Mouse (Mus musculus) telencephalon, adult 2 months (tissue): ENCODE measurements at regions not wholly inside any gene's neighbourhood (a gene's known extent, or its start where the extent isn't known, plus 50 kb on each side); places are given as distances from the start of the nearest gene placed in this dataset.

Source experiments
- DNase-seq: peaks from one replicate; pipeline ENCODE4 v3.0.0-alpha.2; 2011; ENCODE audit warnings: low read depth, low spot score

- no peak for DNase-seq
Measured at GRCm38 (mm10) chr13:102576871-102577662, 116.3 kb upstream of the Cd180 start.

- no peak for DNase-seq
Measured at GRCm38 (mm10) chr13:102578811-102579210, 114.5 kb upstream of the Cd180 start.

GRCm38 (mm10) chr13:102579638-102580037 lies 113.7 kb upstream of the Cd180 start:
- DNase-seq, result no peak

- DNase-seq, result no peak
Measured at GRCm38 (mm10) chr13:102583984-102584645, 109.2 kb upstream of the Cd180 start.

- DNase-seq, result no peak
Measured at GRCm38 (mm10) chr13:102586215-102586614, 107.1 kb upstream of the Cd180 start.

DNA sequence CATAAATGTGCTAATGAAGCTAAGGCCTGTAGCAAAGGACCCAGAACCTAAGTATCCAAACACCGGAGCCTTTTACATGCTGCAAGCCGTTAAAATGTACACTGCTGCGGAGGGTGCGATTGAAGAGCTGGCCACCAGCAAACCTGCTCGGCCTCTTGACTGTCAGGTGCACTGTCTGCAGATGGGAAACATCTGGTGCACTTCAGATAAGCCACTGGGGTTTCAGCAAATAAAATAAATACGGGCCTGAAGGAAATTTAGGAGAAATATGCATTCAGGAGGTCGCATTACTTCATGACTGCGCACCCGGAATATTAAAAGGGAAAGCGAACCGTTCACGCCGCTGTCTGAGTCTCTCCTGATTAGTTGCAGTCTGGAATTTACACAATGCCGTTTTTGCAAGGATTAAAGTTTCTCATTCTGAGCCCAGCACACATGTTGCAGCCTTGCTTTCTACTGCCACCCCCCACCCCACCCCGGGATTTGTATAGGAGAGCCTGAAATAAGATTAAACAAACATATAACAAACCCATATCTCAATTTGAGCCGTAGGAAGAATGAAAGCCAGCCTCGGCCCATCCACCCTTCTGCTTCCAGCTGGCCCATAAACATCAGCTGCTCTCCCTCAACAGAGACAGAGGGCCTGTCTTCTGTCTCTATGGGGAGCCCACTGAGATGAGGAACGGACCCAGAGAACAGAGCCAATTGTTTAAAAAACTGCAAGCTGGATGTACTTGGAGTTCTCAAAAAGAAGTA lies 103.5 kb upstream of the Cd180 start:
- DNase-seq, result peak; percentile 48

GRCm38 (mm10) chr13:102591803-102592537 lies 101.4 kb upstream of the Cd180 start:
- DNase-seq, result no peak

- DNase-seq, result no peak
Measured at GRCm38 (mm10) chr13:102593405-102594200, 99.8 kb upstream of the Cd180 start.

DNA sequence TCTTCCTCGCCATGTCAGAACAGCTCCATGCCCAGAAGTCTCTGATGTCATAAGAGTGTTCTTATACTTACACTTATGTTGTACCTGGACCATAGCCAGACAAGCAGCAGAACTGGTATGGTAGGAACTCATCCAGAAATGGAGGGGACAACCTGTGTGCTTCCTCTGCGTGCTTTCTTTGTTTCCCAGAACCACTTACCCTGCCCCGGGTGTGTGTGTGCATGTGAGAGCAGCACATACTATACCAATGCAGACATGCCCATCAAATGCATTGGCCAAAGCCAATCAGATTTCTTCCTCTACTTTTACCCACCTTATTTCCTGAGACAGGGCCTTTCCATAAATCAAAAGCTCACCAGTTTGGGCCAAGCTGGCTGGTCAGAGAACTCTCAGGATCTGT lies 99.2 kb upstream of the Cd180 start:
- DNase-seq, result no peak

- peak; percentile 88 for DNase-seq
Measured at GRCm38 (mm10) chr13:102595602-102596001, 97.8 kb upstream of the Cd180 start.

- DNase-seq, result no peak
Measured at GRCm38 (mm10) chr13:102596101-102596500, 97.3 kb upstream of the Cd180 start.

- DNase-seq, result no peak
Measured at GRCm38 (mm10) chr13:102598181-102598580, 95.2 kb upstream of the Cd180 start.

DNA sequence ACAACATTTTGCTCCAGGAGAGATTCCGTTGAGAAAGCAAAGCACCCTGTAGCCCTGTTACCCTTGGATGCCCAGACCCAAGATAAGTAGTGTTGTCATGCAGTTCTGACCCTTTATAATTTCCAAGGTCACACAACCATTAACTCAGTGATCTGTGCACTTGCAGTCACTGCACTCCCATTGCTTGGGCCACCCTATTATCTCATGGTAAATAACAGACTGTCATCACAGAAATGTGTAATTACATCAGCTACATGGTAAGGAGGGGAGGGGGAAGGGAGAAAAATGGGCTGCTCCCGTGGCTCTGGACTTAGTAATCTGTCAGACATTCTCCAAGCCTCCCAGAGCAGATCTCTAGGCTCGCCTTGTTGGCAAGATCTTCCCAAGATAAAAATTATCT lies 93.8 kb upstream of the Cd180 start:
- no peak for DNase-seq

- DNase-seq, result peak; percentile 86
Measured at GRCm38 (mm10) chr13:102600026-102600425, 93.3 kb upstream of the Cd180 start.

GRCm38 (mm10) chr13:102624461-102624860 lies 68.9 kb upstream of the Cd180 start:
- DNase-seq, result no peak

GRCm38 (mm10) chr13:102625171-102625835 lies 68.1 kb upstream of the Cd180 start:
- peak; percentile 70 for DNase-seq

DNA sequence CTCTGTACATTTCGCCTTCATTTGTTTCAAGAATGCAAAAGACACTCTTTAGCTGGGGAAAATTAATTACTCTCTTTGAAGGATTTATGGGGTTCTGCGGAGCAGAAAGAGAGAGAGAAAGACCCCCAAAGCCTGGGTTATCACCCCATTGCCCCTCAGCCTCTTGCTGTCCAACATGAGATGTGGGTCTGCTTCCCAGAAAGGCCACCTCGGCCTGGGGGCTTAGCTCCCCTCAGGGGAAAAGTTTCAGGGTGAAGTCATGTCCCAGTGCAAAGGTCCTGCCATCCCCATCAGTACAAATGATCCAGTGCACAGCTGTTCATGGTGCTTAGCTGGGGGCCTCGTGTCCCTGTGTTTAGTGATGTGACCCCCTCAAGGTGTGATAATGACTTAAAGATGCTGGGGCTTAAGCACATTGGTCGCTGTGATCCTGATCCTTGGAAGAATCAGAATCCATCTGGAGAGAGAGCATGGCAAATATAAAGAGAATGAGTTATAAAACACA lies 67.5 kb upstream of the Cd180 start:
- no peak for DNase-seq

DNA sequence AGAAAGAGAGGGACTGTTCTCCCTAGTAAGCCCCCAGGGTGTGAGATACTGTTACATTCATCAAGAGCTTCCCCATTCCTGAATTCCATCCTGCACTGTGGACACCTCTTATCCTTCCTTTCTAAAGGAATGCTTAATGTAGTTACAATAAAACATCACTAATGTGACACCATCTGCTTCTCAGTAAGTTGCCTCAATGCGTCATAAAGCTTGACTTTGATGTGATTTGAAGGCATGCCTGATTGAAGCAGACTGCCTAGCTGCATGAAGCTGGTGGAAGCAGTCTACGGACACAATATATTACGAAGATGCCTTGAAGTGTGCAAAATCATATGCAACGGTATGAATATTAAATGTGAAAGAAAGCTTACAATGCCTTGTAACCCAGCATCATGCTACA lies 65.6 kb upstream of the Cd180 start:
- DNase-seq, result no peak

- DNase-seq, result no peak
Measured at GRCm38 (mm10) chr13:102629176-102629575, 64.2 kb upstream of the Cd180 start.
